Mouse (Mus musculus): ENCODE results near the gene Aunip. TPM values are rescaled to one million over a fixed set of nuclear protein-coding genes. Genes with fewer than 3 reads are reported as not detected.

Aunip gene
- total RNA-seq, 1 experiment from 2014 or later: 34.0 TPM

- ATAC-seq (replicated peaks in 1 of 2; ENCODE audit: insufficient read depth in 1 of 2, low FRiP score in 2 of 2, low TSS enrichment in 1 of 2, low read depth in 1 of 2, poor library complexity in 2 of 2, severe bottlenecking in 2 of 2): no peak
Measured at GRCm38 (mm10) chr4:134562014-134562413, 51.2 kb downstream of the Aunip start.

- no peak for ATAC-seq (replicated peaks in 1 of 2; ENCODE audit: insufficient read depth in 1 of 2, low FRiP score in 2 of 2, low TSS enrichment in 1 of 2, low read depth in 1 of 2, poor library complexity in 2 of 2, severe bottlenecking in 2 of 2)
Measured at GRCm38 (mm10) chr4:134563624-134564023, 52.8 kb downstream of the Aunip start.

GRCm38 (mm10) chr4:134564093-134564492, 53.3 kb downstream of the Aunip start:
- ATAC-seq (replicated peaks in 1 of 2; ENCODE audit: insufficient read depth in 1 of 2, low FRiP score in 2 of 2, low TSS enrichment in 1 of 2, low read depth in 1 of 2, poor library complexity in 2 of 2, severe bottlenecking in 2 of 2): no peak

- ATAC-seq (replicated peaks in 1 of 2; ENCODE audit: insufficient read depth in 1 of 2, low FRiP score in 2 of 2, low TSS enrichment in 1 of 2, low read depth in 1 of 2, poor library complexity in 2 of 2, severe bottlenecking in 2 of 2): no peak
Measured at GRCm38 (mm10) chr4:134567377-134568226, 56.8 kb downstream of the Aunip start.

DNA sequence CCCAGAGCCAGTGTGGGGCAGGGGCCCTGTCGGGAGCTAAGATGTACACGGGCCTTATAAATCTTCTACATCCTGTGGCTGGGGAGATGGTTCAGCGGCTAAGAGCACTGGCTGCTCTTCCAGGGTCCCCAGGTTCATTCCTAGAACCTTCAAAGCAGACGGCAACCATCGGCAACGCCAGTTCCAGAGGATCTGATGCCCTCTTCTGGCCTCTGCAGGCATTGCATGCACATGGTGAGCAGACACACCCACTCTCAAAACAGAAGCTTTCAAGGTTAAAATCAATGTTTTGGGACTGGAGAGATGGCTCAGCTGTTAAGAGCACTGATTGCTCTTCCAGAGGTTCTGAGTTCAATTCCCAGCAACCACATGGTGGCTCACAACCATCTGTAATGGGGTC, 58.4 kb downstream of the Aunip start:
- ATAC-seq (replicated peaks in 1 of 2; ENCODE audit: insufficient read depth in 1 of 2, low FRiP score in 2 of 2, low TSS enrichment in 1 of 2, low read depth in 1 of 2, poor library complexity in 2 of 2, severe bottlenecking in 2 of 2): no peak

- ATAC-seq (replicated peaks in 1 of 2; ENCODE audit: insufficient read depth in 1 of 2, low FRiP score in 2 of 2, low TSS enrichment in 1 of 2, low read depth in 1 of 2, poor library complexity in 2 of 2, severe bottlenecking in 2 of 2): no peak
Measured at GRCm38 (mm10) chr4:134569831-134570230, 59.0 kb downstream of the Aunip start.

DNA sequence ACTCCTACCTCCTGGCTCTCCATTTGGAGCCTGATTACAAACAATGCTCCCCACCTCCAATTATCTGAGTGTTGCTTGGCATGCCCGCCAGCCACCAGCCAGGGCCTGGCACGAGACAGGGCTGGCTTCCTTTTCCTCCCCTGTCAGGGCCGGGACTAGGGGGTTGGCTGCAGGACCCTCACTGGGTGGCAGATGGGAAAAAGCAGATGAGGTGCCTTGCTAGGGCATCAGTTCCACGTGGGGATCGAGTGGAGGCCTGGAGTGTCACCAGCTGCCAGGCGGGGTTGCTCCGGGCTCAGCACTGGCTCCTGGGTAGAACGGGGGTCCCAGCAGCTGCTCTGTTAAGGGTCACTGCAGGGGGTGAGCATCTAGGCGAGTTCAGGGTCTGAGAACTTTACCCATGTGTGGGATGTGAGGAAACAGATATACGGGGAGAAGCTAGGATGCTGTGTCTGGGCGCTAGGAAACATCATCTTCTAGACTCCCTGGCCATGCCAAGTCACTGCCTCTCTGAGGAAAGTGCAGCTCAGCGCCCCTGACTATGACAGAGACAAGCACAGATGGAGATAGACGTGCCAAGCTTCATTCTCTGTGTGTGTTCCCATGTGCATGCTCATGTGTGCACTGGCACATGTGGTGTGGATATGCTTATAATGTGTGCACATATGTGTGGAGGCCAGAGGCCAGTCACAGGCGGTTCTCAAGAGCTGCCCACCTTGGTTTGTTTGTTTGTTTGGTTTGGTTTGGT, 60.1 kb downstream of the Aunip start:
- ATAC-seq (replicated peaks in 1 of 2; ENCODE audit: insufficient read depth in 1 of 2, low FRiP score in 2 of 2, low TSS enrichment in 1 of 2, low read depth in 1 of 2, poor library complexity in 2 of 2, severe bottlenecking in 2 of 2): no peak

DNA sequence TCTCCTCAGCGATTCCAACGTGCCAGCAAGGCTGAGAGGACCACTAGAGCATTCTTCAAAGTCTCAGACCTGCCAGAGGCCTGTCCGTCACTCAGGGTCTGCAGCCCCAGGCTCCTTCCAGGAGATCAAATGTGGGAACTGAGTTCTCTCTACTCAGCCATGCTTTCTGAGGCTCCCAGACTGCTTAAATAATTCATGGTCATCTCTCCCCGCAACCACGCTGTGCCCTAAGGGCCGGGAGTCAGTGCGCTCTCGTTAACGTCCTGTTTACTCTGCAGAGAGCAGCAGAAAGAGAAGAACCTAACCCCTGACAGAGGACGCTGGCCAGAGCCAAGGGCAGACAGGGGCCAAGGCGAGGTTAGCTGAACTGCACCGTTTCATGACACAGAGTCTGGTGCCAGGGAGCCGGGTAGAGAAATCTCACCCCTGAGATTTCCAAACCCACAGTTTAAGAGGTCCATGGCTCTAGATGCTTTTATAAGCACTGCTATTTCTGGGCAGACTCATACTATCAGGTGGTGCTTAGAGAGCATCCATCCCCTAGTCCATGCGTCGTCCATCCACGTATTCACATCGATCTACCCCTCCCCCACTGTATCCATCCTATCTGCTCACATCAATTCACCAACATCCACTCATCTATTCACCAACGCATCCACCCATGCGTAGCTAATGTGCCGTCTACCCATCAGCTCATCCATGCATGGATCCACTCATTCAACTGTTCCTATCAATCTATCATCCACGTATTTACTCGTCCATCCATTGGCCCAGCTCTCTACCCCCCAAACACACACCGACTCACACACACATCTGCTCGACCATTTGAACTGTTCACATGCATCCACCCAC, 61.9 kb downstream of the Aunip start:
- no peak for ATAC-seq (replicated peaks in 1 of 2; ENCODE audit: insufficient read depth in 1 of 2, low FRiP score in 2 of 2, low TSS enrichment in 1 of 2, low read depth in 1 of 2, poor library complexity in 2 of 2, severe bottlenecking in 2 of 2)

Other genes starting within 250 kb of the Aunip start
- 32.7 and 36.2 TPM in 2 replicates for gene Pdik1l, start 223.1 kb upstream of the Aunip start, total RNA-seq (2017)
- not detected in 2 replicates for gene Trim63, start 195.9 kb upstream of the Aunip start, total RNA-seq (2017)
- not detected in 2 replicates for gene Slc30a2, start 167.8 kb upstream of the Aunip start, total RNA-seq (2017)
- gene Extl1, start 127.1 kb upstream of the Aunip start, total RNA-seq (2017): 0.20 and 0.50 TPM in 2 replicates
- 15.7 and 25.3 TPM in 2 replicates for gene Pafah2, start 114.7 kb upstream of the Aunip start, total RNA-seq (2017)
- 1,445 and 1,820 TPM in 2 replicates for gene Stmn1, start 42.7 kb upstream of the Aunip start, total RNA-seq (2017)
- 15.6 and 25.2 TPM in 2 replicates for gene Paqr7, start 14.3 kb upstream of the Aunip start, total RNA-seq (2017)
- gene Mtfr1l, start 24.4 kb downstream of the Aunip start, total RNA-seq (2017): 51.8 and 71.4 TPM in 2 replicates
- gene Selenon, start 41.2 kb downstream of the Aunip start, total RNA-seq (2017): 8.2 and 9.2 TPM in 2 replicates
- gene Man1c1, start 193.3 kb downstream of the Aunip start, total RNA-seq (2017): 4.4 and 7.5 TPM in 2 replicates

Measured in hematopoietic stem cell, adult 5-6 weeks (primary cell).